Mouse (Mus musculus) ZHBTc4 (cell line): ENCODE results near the gene Nfe2l3.
"Not testable (repeated sequence)": the region's sequence is repeated elsewhere in the genome, so short reads cannot be mapped to it uniquely, and the experiment has no call there.

Source experiments
- DNase-seq: peaks from one replicate; pipeline ENCODE4 v3.0.0-alpha.2; 2011; ENCODE audit warnings: low read depth, low spot score

The Nfe2l3 gene

GRCm38 (mm10) chr6:51484556-51484955 is 52.1 kb downstream of the Nfe2l3 start:
- DNase-seq = not testable (repeated sequence)

DNA sequence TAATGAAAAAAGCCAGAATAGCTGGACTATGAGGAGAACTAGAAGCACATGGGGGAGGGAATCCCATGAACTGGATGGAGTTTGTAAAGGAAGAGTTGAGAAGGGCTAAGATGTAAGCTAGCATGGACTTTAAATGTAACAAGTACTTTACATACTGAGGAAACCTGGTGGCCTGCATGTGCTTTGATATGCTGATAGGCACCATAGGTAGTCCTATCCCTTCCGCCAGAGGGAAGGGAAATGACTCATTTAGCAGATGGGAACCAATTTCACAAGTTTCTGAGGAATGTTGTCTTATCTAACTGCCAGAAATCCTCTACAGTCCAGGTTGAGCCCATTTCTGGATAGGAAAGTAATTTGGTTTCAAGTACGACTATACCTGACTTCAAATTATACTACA is 53.2 kb downstream of the Nfe2l3 start:
- peak; percentile 61 for DNase-seq

GRCm38 (mm10) chr6:51486076-51486710 is 53.7 kb downstream of the Nfe2l3 start:
- peak; percentile 18 for DNase-seq

DNA sequence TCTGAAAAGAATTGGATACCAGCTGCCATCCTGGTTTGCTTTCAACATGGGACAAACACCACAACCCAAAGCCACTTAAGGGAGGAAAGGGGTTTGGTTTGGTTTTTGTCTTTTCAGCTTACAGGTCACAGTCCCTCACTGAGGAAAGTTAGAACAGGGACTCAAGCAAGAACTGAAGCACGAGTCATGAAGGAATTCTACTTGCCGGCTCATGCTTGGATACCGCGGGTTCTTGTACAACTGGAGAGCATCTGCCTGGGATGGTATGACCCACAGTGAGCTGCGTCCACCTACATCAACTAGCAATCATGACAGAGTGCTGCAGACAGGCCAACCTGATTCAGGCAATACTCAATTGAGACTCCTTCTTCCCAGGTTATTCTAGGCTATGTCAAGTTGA is 54.3 kb downstream of the Nfe2l3 start:
- no peak for DNase-seq

DNA sequence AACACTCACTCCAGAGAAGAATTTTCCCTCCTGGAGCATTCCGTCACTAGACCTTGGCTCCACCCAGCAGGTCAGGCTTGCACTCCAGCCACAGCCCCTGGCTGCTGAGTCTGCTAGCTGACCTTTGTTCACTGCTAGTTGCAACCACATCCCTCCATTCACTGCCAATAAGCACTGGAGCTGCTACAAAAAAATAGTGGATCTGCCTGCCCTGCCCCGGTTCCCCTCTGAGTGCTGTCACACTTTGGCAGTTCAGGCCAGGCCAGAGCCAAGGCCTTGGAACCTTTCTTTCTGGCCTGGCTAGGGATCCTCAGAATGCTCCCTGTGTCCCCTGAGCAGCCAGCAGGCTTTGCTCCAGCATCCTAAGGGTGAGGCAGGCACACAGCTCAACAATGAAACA is 57.3 kb downstream of the Nfe2l3 start:
- DNase-seq = peak; percentile 56

GRCm38 (mm10) chr6:51497321-51498111 is 65.0 kb downstream of the Nfe2l3 start:
- no peak for DNase-seq

- peak; percentile 65 for DNase-seq
Observed at GRCm38 (mm10) chr6:51505671-51506070, 73.2 kb downstream of the Nfe2l3 start.

DNA sequence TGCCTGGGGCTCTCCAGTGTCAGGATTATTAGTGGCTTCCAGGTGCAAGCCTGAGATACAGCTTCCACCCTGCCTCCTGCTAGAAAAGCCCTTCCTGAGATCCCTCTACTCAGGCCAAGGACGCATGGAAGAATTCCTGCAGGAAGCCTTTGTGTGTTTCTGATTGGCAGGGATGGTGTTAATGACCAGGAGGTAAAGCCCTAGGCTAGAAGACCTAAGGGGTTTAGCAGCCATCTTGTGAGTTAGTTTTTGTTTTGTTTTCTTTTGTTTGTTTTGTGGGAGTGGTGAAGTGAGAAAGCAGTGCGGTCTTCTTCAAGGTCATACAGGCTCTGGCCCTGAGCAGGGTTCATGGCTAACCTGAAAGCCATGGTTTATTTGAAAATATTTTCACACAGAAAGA is 75.1 kb downstream of the Nfe2l3 start:
- peak; percentile 79 for DNase-seq
